Mouse (Mus musculus): ENCODE results near the gene Ctsj.
A peak's percentile ranks its signal among the peaks of the same experiment; 100 is the strongest.
"Not testable (repeated sequence)": the region's sequence is repeated elsewhere in the genome, so short reads cannot be mapped to it uniquely, and the experiment has no call there.

Gene Ctsj

GRCm38 (mm10) chr13:61005859-61006258 lies at the start of gene Ctsj:
Gene Ctsj (minus strand): TSS chr13:61005959.
- DNase-seq (ENCODE audit: low read depth, low spot score), result no peak

- no peak for DNase-seq (ENCODE audit: low read depth, low spot score)
Observed at GRCm38 (mm10) chr13:61040531-61040930, 34.8 kb upstream of the Ctsj start, which contains the start of gene Ctsq. Gene Ctsq (minus strand): TSS chr13:61040631.

GRCm38 (mm10) chr13:61022785-61023184 lies 17.0 kb upstream of the Ctsj start:
- no peak for DNase-seq (ENCODE audit: low read depth, low spot score)

- DNase-seq (ENCODE audit: low read depth, low spot score), result no peak
Observed at GRCm38 (mm10) chr13:61021844-61022243, 16.1 kb upstream of the Ctsj start.

GRCm38 (mm10) chr13:61010171-61010570 lies 4.4 kb upstream of the Ctsj start:
- no peak for DNase-seq (ENCODE audit: low read depth, low spot score)

GRCm38 (mm10) chr13:60997600-60997999 lies 8.2 kb downstream of the Ctsj start:
- DNase-seq (ENCODE audit: low read depth, low spot score), result peak; percentile 23

GRCm38 (mm10) chr13:60986915-60987314 lies 18.8 kb downstream of the Ctsj start:
- not testable (repeated sequence) for DNase-seq (ENCODE audit: low read depth, low spot score)

- peak; percentile 47 for DNase-seq (ENCODE audit: low read depth, low spot score)
Observed at GRCm38 (mm10) chr13:60972319-60972718, 33.4 kb downstream of the Ctsj start.

GRCm38 (mm10) chr13:60963985-60964384 lies 41.8 kb downstream of the Ctsj start:
- DNase-seq (ENCODE audit: low read depth, low spot score), result not testable (repeated sequence)

- DNase-seq (ENCODE audit: low read depth, low spot score), result peak; percentile 27
Observed at GRCm38 (mm10) chr13:60961706-60962105, 44.1 kb downstream of the Ctsj start.
